Mouse (Mus musculus) liver, embryonic 14.5 days (tissue): Measurements from ENCODE around the gene Otub2.

ENCODE experiments used
- CTCF ChIP-seq: IDR thresholded peaks from 2 replicates; pipeline ENCODE4 v1.5.1; 2016; ENCODE audit warnings: antibody characterized with exemption, low read depth, control low read depth
- EP300 ChIP-seq: IDR thresholded peaks from 2 replicates; pipeline ENCODE4 v1.6.1; 2016; ENCODE audit warnings: antibody characterized with exemption, low read depth

GRCm38 (mm10) chr12:103367171-103367570, 21.3 kb upstream of the Otub2 start:
- TF ChIP-seq CTCF (no peak), EP300 (no peak)
